Mouse (Mus musculus): ENCODE measurements around the gene Kdelr3. TPM values are rescaled to one million over a fixed set of nuclear protein-coding genes. Genes with fewer than 3 reads are reported as not detected.

Kdelr3 gene
- polyA plus RNA-seq, 1 experiment from 2014 or later, result 41.6 TPM

DNA sequence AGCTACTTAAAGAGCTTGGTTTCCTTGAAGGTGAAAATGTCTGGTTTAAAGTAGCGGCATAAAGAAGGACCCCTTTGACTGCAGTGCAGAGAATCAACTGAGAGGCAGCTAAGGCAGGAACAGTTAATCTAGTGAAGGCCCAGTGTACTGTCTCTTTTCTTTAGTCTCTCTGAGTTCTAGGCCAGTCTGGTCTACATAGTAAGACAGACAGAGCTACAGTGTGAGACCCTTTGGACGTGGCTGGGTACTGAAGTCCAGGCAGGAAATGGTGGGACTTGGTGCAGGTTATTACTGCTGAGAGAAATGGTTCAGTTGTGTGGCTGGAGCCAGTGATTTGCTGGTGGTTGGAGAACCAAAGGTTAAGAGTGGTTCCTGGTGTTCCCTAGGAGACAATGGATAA, 32.0 kb downstream of the Kdelr3 start:
- WGBS, result 97% methylated on average over 2 of the region's 2 CpGs
- peaks cover 1% of the 10 kb centered on the region for H3K36me3 ChIP-seq (ENCODE audit: insufficient read depth, low read length)
- no peaks in the 10 kb centered on the region; the same call in 1 of the 2 replicates for H3K4me1 ChIP-seq (replicated peaks; ENCODE audit: insufficient read depth, low read length)

DNA sequence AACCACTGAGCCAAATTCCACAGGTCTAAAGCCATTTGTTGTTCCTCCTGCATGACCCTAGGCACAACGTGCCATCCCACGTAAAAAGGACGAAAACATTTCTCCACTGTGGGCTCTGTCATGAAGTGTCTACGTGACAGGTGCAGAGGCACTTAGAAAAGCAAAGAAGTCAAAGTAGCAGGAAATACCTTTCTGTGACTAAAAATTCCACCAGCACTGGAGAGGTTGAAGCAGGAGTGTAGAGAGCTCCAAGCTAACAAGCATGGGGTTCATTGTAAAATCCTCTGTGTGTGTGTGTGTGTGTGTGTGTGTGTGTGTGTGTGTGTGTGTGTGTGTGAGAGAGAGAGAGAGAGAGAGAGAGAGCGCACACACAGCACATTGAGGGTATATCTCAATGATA, 36.4 kb downstream of the Kdelr3 start:
- H3K27ac ChIP-seq, result no peak overlapping the region
- 64% methylated on average over 5 of the region's 5 CpGs for WGBS

More for the DNA sequence above, 32.0 kb downstream of the Kdelr3 start:
- Histone ChIP-seq H3K9ac (ENCODE audit: low read depth, low read length) (no peak overlapping the region), H3K4me2 (ENCODE audit: low read length) (no peak overlapping the region), H3K4me3 (replicated peaks; ENCODE audit: low read depth, low read length) (no peak overlapping the region), H3K27me3 (ENCODE audit: insufficient read depth, low read length) (no peaks in the 10 kb centered on the region), H3K27ac (no peak overlapping the region), H3K9me3 (replicated peaks; ENCODE audit: low read length) (no peaks in the 10 kb centered on the region)
- TF ChIP-seq CTCF (IDR thresholded peaks at IDR 0.05; ENCODE audit: low read depth), result no peak
- ATAC-seq (replicated peaks; ENCODE audit: low FRiP score, low read depth), result no peak
- no peak for DNase-seq (ENCODE audit: low spot score)

DNA sequence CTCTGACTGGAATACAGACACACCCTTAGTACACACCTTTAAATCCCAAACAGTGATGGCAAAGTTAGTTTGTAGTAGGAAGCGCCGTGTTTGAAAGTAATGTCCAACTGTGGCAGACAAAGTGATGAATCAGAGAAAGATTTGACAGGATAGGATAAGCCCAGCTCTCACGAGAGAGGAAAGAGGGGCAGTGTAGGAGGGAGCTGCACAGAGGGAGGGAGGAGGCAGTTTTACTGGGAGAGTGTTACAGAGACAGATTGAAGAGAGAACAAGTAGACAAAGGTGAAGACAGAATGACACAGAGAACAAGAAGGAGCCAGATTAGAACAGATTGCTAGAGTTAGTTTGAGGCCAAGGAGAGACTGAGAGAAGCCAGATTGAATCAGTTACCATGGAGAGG, 43.4 kb downstream of the Kdelr3 start:
- no peak for TF ChIP-seq CTCF (IDR thresholded peaks at IDR 0.05; ENCODE audit: low read depth)
- no peak overlapping the region for H3K9ac ChIP-seq (ENCODE audit: low read depth, low read length)
- no peaks in the 10 kb centered on the region for H3K36me3 ChIP-seq (ENCODE audit: insufficient read depth, low read length)
- no peaks in the 10 kb centered on the region for H3K4me1 ChIP-seq (replicated peaks; ENCODE audit: insufficient read depth, low read length)
- no peaks in the 10 kb centered on the region for H3K9me3 ChIP-seq (replicated peaks; ENCODE audit: low read length)
- WGBS, result 69% methylated on average over 3 of the region's 3 CpGs
- DNase-seq (ENCODE audit: low spot score), result no peak
- H3K27ac ChIP-seq, result no peak overlapping the region
- ATAC-seq (replicated peaks; ENCODE audit: low FRiP score, low read depth), result no peak
- H3K27me3 ChIP-seq (ENCODE audit: insufficient read depth, low read length), result no peaks in the 10 kb centered on the region
- no peak overlapping the region for H3K4me2 ChIP-seq (ENCODE audit: low read length)
- H3K4me3 ChIP-seq (replicated peaks; ENCODE audit: low read depth, low read length), result no peak overlapping the region

More for the DNA sequence above, 36.4 kb downstream of the Kdelr3 start:
- no peak overlapping the region for H3K4me2 ChIP-seq (ENCODE audit: low read length)
- no peaks in the 10 kb centered on the region for H3K9me3 ChIP-seq (replicated peaks; ENCODE audit: low read length)
- no peak for TF ChIP-seq CTCF (IDR thresholded peaks at IDR 0.05; ENCODE audit: low read depth)
- H3K4me1 ChIP-seq (replicated peaks; ENCODE audit: insufficient read depth, low read length), result no peaks in the 10 kb centered on the region
- no peak overlapping the region for H3K4me3 ChIP-seq (replicated peaks; ENCODE audit: low read depth, low read length)
- H3K36me3 ChIP-seq (ENCODE audit: insufficient read depth, low read length), result no peaks in the 10 kb centered on the region
- DNase-seq (ENCODE audit: low spot score) (no peak), ATAC-seq (replicated peaks; ENCODE audit: low FRiP score, low read depth) (no peak)
- no peaks in the 10 kb centered on the region for H3K27me3 ChIP-seq (ENCODE audit: insufficient read depth, low read length)
- no peak overlapping the region for H3K9ac ChIP-seq (ENCODE audit: low read depth, low read length)

DNA sequence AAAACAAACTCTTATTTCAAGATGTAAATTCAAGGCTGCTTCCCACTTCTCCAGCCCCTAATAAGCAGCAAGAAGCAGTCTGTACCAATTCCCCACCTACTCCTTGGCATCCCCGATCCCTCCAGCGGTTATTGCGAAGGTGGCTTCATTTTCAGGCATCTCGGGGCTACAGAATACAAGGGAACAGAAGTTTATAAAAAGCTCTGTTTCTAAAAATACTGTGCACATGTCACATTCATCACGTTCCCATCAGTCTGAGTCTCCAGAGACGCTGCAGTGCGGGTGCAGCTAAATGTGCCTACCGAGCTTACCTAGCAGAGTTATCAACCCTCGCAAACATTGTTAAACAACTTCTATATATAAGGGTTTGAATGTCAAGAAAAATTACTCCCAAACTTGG, 46.2 kb downstream of the Kdelr3 start:
- H3K9me3 ChIP-seq (replicated peaks; ENCODE audit: low read length), result no peaks in the 10 kb centered on the region
- no peaks in the 10 kb centered on the region for H3K27me3 ChIP-seq (ENCODE audit: insufficient read depth, low read length)
- H3K4me3 ChIP-seq (replicated peaks; ENCODE audit: low read depth, low read length), result no peak overlapping the region
- 79% methylated on average over 9 of the region's 9 CpGs for WGBS
- TF ChIP-seq CTCF (IDR thresholded peaks at IDR 0.05; ENCODE audit: low read depth), result no peak
- ATAC-seq (replicated peaks; ENCODE audit: low FRiP score, low read depth) (no peak), DNase-seq (ENCODE audit: low spot score) (no peak)
- H3K4me1 ChIP-seq (replicated peaks; ENCODE audit: insufficient read depth, low read length), result no peaks in the 10 kb centered on the region
- H3K4me2 ChIP-seq (ENCODE audit: low read length), result no peak overlapping the region
- H3K9ac ChIP-seq (ENCODE audit: low read depth, low read length), result no peak overlapping the region
- H3K36me3 ChIP-seq (ENCODE audit: insufficient read depth, low read length), result no peaks in the 10 kb centered on the region
- H3K27ac ChIP-seq, result no peak overlapping the region

DNA sequence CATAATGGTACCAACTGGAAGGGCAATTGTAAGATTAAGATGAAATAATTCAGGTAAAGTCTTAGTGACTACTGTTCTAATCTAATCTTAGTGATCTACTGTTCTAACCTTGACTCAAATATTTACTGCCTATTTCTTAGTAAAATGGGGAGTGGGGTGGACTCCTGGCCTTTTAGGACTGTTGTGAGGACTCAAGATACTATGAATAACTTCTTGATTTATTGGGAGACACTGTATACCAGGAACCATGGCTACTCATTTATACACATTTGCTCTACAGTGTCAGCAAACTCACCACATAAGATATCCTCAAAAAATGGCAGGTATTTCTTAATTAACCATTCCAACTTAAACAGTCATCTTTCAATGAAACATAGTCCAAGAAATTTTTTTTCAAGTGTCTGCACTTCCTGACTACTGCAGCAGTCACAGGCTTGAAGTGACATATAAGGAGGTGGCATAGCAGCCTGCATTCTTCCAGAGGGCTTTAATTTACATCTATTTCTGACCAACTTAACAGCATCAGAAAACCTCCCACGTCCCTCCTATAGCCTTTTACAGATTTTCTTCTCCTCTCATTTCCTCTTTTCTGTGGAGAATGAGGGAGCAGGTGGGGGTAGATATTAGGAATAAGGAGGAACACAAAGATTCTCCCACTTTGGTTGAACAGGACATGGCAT, 59.5 kb downstream of the Kdelr3 start:
- DNase-seq (ENCODE audit: low spot score) (no peak), ATAC-seq (replicated peaks; ENCODE audit: low FRiP score, low read depth) (no peak)
- H3K36me3 ChIP-seq (ENCODE audit: insufficient read depth, low read length), result no peaks in the 10 kb centered on the region
- H3K27ac ChIP-seq, result no peak overlapping the region
- no peaks in the 10 kb centered on the region for H3K27me3 ChIP-seq (ENCODE audit: insufficient read depth, low read length)
- WGBS, result 53% methylated on average over 1 of the region's 1 CpGs
- TF ChIP-seq CTCF (IDR thresholded peaks at IDR 0.05; ENCODE audit: low read depth), result no peak
- no peak overlapping the region for H3K9ac ChIP-seq (ENCODE audit: low read depth, low read length)
- no peaks in the 10 kb centered on the region for H3K9me3 ChIP-seq (replicated peaks; ENCODE audit: low read length)
- no peaks in the 10 kb centered on the region for H3K4me1 ChIP-seq (replicated peaks; ENCODE audit: insufficient read depth, low read length)
- H3K4me3 ChIP-seq (replicated peaks; ENCODE audit: low read depth, low read length), result no peak overlapping the region
- H3K4me2 ChIP-seq (ENCODE audit: low read length), result no peak overlapping the region

DNA sequence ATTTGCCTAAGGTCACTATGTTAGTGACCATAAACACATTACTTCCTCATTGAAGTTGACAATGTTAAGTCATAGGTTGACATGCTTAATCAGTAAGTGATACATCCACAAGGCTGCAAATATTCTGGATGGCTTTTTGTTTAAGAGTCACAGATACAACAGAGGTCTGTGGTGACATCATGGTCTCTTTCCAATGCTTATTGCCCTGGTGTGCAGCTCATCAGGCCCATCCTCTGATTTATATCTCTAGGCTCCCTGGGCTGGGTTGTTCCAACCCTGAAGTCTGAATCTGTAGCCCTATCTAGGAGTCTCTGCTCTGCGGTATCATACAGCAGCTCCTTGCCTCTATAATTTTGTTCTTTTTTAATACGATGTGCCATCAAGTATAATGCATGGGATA, 60.7 kb downstream of the Kdelr3 start:
- WGBS, result 96% methylated on average over 2 of the region's 2 CpGs
- no peak overlapping the region for H3K27ac ChIP-seq
- H3K36me3 ChIP-seq (ENCODE audit: insufficient read depth, low read length), result no peaks in the 10 kb centered on the region
- ATAC-seq (replicated peaks; ENCODE audit: low FRiP score, low read depth) (no peak), DNase-seq (ENCODE audit: low spot score) (no peak)
- no peak overlapping the region for H3K4me3 ChIP-seq (replicated peaks; ENCODE audit: low read depth, low read length)
- no peaks in the 10 kb centered on the region for H3K9me3 ChIP-seq (replicated peaks; ENCODE audit: low read length)
- no peak overlapping the region for H3K4me2 ChIP-seq (ENCODE audit: low read length)
- H3K4me1 ChIP-seq (replicated peaks; ENCODE audit: insufficient read depth, low read length), result no peaks in the 10 kb centered on the region
- no peak overlapping the region for H3K9ac ChIP-seq (ENCODE audit: low read depth, low read length)
- no peaks in the 10 kb centered on the region for H3K27me3 ChIP-seq (ENCODE audit: insufficient read depth, low read length)
- no peak for TF ChIP-seq CTCF (IDR thresholded peaks at IDR 0.05; ENCODE audit: low read depth)

Small RNAs within 50 kb of the gene (microRNA-seq; reads per million reads assigned to microRNA genes)
- gene Gm44302, result not detected

Other genes with a start within 250 kb of the Kdelr3 start
- gene Baiap2l2, start 230.9 kb upstream of the Kdelr3 start, polyA plus RNA-seq (2015; fragmentation: Nextera tagmentation; extraction: Ambion mirVana), result 23.9 and 25.0 TPM in 2 replicates
- gene Pla2g6, start 188.0 kb upstream of the Kdelr3 start, polyA plus RNA-seq (2015; fragmentation: Nextera tagmentation; extraction: Ambion mirVana), result 10.7 and 12.2 TPM in 2 replicates
- gene Maff, start 169.8 kb upstream of the Kdelr3 start, polyA plus RNA-seq (2015; fragmentation: Nextera tagmentation; extraction: Ambion mirVana), result 6.9 and 7.3 TPM in 2 replicates
- 44.4 and 47.5 TPM in 2 replicates for gene Tmem184b, start 112.8 kb upstream of the Kdelr3 start, polyA plus RNA-seq (2015; fragmentation: Nextera tagmentation; extraction: Ambion mirVana)
- gene Csnk1e, start 60.8 kb upstream of the Kdelr3 start, polyA plus RNA-seq (2015; fragmentation: Nextera tagmentation; extraction: Ambion mirVana), result 50.9 and 53.9 TPM in 2 replicates
- 0.11 TPM in 1 of 2 replicates, not detected in the other for gene Kcnj4, start 11.2 kb upstream of the Kdelr3 start, polyA plus RNA-seq (2015; fragmentation: Nextera tagmentation; extraction: Ambion mirVana)
- 38.6 and 39.9 TPM in 2 replicates for gene Ddx17, start 30.3 kb downstream of the Kdelr3 start, polyA plus RNA-seq (2015; fragmentation: Nextera tagmentation; extraction: Ambion mirVana)
- 1.7 and 1.9 TPM in 2 replicates for gene Dmc1, start 88.7 kb downstream of the Kdelr3 start, polyA plus RNA-seq (2015; fragmentation: Nextera tagmentation; extraction: Ambion mirVana)
- gene Fam227a, start 142.5 kb downstream of the Kdelr3 start, polyA plus RNA-seq (2015; fragmentation: Nextera tagmentation; extraction: Ambion mirVana), result 0.66 and 1.3 TPM in 2 replicates
- gene Cby1, start 142.8 kb downstream of the Kdelr3 start, polyA plus RNA-seq (2015; fragmentation: Nextera tagmentation; extraction: Ambion mirVana), result 51.7 and 52.7 TPM in 2 replicates
- gene Tomm22, start 154.4 kb downstream of the Kdelr3 start, polyA plus RNA-seq (2015; fragmentation: Nextera tagmentation; extraction: Ambion mirVana), result 264 TPM in 2 replicates
- 18.8 and 19.0 TPM in 2 replicates for gene Josd1, start 171.5 kb downstream of the Kdelr3 start, polyA plus RNA-seq (2015; fragmentation: Nextera tagmentation; extraction: Ambion mirVana)
- gene Gtpbp1, start 174.4 kb downstream of the Kdelr3 start, polyA plus RNA-seq (2015; fragmentation: Nextera tagmentation; extraction: Ambion mirVana), result 24.3 and 26.9 TPM in 2 replicates
- 3.5 and 4.0 TPM in 2 replicates for gene Sun2, start 226.1 kb downstream of the Kdelr3 start, polyA plus RNA-seq (2015; fragmentation: Nextera tagmentation; extraction: Ambion mirVana)